Mouse (Mus musculus): ENCODE measurements around the gene Tmem104.
A peak's percentile ranks its signal among the peaks of the same experiment; 100 is the strongest.

Tmem104 gene

GRCm38 (mm10) chr11:115198932-115199384, 11.7 kb downstream of the Tmem104 start:
- DNase-seq (ENCODE audit: low spot score in 2 of 2), result no peak

- DNase-seq (ENCODE audit: low spot score in 2 of 2), result no peak
Observed at GRCm38 (mm10) chr11:115200520-115200919, 13.2 kb downstream of the Tmem104 start.

- DNase-seq (ENCODE audit: low spot score in 2 of 2), result peak; percentile 76 to 88
Observed at GRCm38 (mm10) chr11:115202316-115202715, 15.0 kb downstream of the Tmem104 start.

GRCm38 (mm10) chr11:115202756-115203155, 15.5 kb downstream of the Tmem104 start:
- no peak for DNase-seq (ENCODE audit: low spot score in 2 of 2)

DNA sequence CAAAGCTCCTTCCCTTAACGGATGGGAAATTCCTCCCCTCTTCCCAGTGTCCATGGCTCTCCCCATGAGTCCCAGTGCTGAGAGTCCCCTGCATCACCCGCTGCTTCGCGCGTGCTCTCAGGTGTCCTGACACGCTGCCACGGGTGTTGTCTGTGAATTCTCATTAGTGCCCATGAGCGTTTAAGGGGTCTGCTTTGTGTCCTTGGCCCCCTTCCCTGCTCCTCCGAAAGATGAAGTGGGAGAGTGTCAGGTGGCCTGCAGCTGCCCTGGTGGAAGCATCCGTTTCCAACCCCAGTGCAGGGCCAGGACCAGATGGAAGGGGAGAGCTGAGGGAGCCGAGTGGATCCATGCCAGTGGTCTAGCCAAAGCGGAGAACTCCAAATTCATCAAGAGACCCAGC, 20.8 kb downstream of the Tmem104 start:
- peak in 1 of 2 experiments; percentile 59 for DNase-seq (ENCODE audit: low spot score in 2 of 2)

- DNase-seq (ENCODE audit: low spot score in 2 of 2), result peak in 1 of 2 experiments; percentile 47
Observed at GRCm38 (mm10) chr11:115208776-115209732, 21.8 kb downstream of the Tmem104 start.

DNA sequence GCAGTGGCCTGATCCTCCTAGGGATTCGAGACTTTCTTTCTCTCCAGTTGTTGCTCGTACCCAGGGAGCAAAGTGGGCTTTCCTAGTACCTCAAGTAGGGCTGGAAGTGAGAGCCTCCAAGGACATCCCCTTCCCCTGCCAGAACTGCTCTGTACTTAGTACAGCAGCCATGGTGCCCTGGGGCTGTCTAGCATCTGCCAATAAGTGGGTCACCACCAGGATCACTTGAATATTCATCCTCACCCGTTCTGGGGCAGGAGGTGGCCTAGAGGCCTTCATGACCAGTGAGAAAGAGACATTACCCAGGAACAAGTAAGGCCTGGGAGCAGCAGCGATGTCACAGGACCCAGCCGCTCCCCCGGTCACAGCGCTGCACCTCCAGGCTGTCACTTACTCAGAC, 22.7 kb downstream of the Tmem104 start:
- no peak for DNase-seq (ENCODE audit: low spot score in 2 of 2)

- DNase-seq (ENCODE audit: low spot score in 2 of 2), result no peak
Observed at GRCm38 (mm10) chr11:115212116-115212515, 24.8 kb downstream of the Tmem104 start.

DNA sequence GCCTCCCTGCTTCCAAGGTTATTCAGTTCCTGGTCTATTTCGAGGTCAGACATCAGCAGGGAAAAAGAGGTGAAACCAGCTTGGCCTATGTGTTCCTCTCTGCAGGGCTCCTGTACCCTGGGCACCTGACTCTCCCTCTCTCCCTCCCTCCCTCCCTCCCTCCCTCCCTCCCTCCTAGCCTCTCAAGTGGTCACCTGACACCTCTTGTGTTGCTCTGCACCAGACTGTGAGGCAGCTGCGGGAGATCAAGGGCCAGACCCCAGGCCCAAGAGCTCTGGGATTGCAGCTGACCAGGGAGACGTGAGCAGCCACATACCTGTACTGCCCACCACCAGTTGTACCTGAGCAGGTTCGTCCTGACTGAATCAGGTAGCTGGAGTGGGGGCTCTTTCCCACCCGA, 27.8 kb downstream of the Tmem104 start:
- DNase-seq (ENCODE audit: low spot score in 2 of 2), result no peak

GRCm38 (mm10) chr11:115217439-115218410, 30.4 kb downstream of the Tmem104 start:
- peak; percentile 58 to 79 for DNase-seq (ENCODE audit: low spot score in 2 of 2)

DNA sequence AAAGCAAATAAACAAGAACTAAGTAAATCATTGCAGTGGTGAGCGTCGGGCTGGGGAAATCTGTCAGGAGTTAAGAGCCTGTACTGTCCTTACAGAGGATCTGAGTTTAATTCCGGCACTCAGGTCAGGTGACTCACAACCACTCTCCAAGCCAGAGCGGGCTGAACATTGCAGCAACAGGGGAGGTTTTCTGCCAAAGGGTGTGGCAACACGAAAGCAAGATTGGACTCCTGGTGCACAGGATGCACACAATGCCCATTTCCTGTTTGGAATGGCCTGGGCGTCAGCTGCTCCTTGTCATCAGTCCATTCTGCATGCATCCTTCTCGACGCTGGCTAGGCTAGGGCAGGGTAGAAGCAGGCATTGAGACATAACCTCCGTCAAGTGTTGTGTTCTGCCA, 32.0 kb downstream of the Tmem104 start:
- DNase-seq (ENCODE audit: low spot score in 2 of 2), result no peak

- DNase-seq (ENCODE audit: low spot score in 2 of 2), result no peak
Observed at GRCm38 (mm10) chr11:115219685-115220084, 32.4 kb downstream of the Tmem104 start.

DNA sequence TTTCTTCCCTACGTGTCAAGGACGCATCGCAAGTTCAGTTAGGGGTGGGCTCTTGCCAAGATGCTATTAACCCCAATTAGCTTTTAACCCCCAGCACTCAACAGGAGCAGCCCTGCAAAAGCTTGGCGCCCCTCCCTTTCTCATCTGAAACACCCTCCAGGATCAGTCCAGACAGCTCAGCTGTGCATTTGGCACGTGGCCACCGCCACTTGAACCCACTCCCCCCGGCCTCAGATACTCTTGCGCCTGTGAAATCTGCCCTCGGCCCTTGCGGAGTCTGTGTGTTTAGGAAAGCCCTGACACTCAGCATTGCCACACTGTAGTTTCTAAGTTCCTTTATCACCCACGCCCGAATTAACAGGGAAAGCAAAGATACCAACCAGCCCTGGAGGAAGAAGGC, 34.8 kb downstream of the Tmem104 start:
- DNase-seq (ENCODE audit: low spot score in 2 of 2), result peak in 1 of 2 experiments; percentile 57

- no peak for DNase-seq (ENCODE audit: low spot score in 2 of 2)
Observed at GRCm38 (mm10) chr11:115222570-115222969, 35.3 kb downstream of the Tmem104 start.

DNA sequence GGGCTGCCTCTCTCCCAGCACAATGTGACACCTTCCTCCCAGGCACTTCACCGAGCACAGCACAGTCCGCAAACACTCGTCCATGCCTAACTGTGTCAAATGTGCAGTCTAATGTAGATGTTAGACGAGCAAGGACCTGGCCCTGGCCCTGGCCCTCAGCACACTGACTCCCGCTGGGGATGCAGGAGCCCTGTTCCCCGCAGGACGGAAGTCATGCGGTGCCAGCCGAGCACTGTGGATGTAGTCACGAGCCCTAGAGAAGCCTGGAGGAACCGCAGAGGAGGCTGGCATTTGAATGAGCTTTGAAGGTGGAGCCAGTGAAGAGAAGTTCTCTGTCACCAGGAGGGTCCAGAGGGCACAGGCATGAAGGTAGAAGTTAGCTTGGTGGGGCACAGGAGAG, 36.2 kb downstream of the Tmem104 start:
- no peak for DNase-seq (ENCODE audit: low spot score in 2 of 2)

DNA sequence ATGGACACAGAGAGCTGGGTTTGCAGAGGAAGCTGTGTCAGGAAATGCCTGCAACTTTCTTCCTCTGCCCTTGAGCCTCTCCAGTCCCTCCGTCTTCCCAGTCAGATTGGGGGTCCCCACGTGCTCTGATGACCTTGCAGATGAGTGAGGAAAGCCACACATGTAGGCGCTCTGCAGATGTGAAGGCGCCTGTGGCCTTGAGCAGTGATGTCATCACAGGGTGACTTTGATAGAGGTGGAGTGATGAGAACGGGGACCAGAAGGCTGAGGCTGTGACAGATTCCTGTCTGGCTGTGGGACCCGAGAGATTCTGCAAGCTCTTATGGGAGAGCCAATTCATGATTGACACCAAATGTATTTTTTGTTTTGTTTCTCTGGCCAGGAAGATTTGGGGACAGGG, 36.6 kb downstream of the Tmem104 start:
- no peak for DNase-seq (ENCODE audit: low spot score in 2 of 2)

GRCm38 (mm10) chr11:115224889-115225288, 37.6 kb downstream of the Tmem104 start:
- peak; percentile 50 to 71 for DNase-seq (ENCODE audit: low spot score in 2 of 2)

GRCm38 (mm10) chr11:115225301-115225700, 38.0 kb downstream of the Tmem104 start:
- no peak for DNase-seq (ENCODE audit: low spot score in 2 of 2)

GRCm38 (mm10) chr11:115226811-115227491, 39.7 kb downstream of the Tmem104 start:
- no peak for DNase-seq (ENCODE audit: low spot score in 2 of 2)

GRCm38 (mm10) chr11:115227640-115228039, 40.4 kb downstream of the Tmem104 start:
- no peak for DNase-seq (ENCODE audit: low spot score in 2 of 2)

DNA sequence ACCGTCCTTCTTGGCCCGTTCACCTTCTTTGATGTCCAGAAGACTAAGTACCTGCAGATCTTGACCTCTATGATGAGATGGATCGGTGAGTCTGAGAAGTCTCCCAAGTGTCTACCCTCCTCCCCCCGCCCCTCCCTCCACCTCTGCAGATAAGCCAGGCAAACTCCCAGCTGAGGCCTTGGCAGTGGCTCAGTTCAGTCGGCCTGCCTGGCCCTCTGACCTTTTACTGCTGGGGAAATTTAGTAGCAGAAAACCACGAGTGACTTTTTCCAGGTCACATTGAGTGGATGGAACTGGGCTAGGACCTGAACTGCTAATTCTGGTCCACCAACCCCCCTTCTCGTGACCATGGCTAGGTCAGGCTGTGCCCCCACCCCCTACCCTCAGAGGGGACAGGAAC, 41.1 kb downstream of the Tmem104 start:
- DNase-seq (ENCODE audit: low spot score in 2 of 2), result no peak

Data from cerebellum, postnatal 4 days (tissue).